Mouse (Mus musculus) heart, adult 2 months (tissue): ENCODE results near the gene Slc47a2. TPM values are rescaled to one million over a fixed set of nuclear protein-coding genes. Genes with fewer than 3 reads are reported as not detected.

Experiments used
- DNase-seq, 2 experiments: peaks; one replicate each; pipeline ENCODE4 v3.0.0; 2021
- H3K27ac ChIP-seq: fragments of 200-600 bp; 2 replicates; pipeline ENCODE4 v1.8.1; 2022
- H3K27me3 ChIP-seq: fragments of 200-500 bp; 2 replicates; pipeline ENCODE4 v1.6.1; 2012; ENCODE audit warnings: mild to moderate bottlenecking, low read length, inconsistent platforms, mixed read lengths; ENCODE audit not compliant: control insufficient read depth, insufficient read depth
- H3K36me3 ChIP-seq: fragments of 200-500 bp; 2 replicates; pipeline ENCODE4 v1.6.1; 2012; ENCODE audit warnings: low read length, inconsistent platforms; ENCODE audit not compliant: control insufficient read depth, insufficient read depth
- H3K4me1 ChIP-seq: fragments of 200-500 bp; 2 replicates; pipeline ENCODE4 v1.6.1; 2011; ENCODE audit warnings: low read length; ENCODE audit not compliant: control insufficient read depth, insufficient read depth
- H3K4me3 ChIP-seq: fragments of 200-600 bp; 2 replicates; pipeline ENCODE4 v1.8.1; 2022
- H3K79me2 ChIP-seq: fragments of 200-500 bp; replicated peaks from 2 replicates; pipeline ENCODE4 v1.6.1; 2012; ENCODE audit warnings: mild to moderate bottlenecking, inconsistent platforms, low read length, moderate library complexity, mixed read lengths; ENCODE audit not compliant: control insufficient read depth, insufficient read depth
- H3K9ac ChIP-seq: fragments of 200-500 bp; 2 replicates; pipeline ENCODE4 v1.6.1; 2012; ENCODE audit warnings: low read depth, mild to moderate bottlenecking, control low read depth, inconsistent platforms, low read length, mixed read lengths
- CTCF ChIP-seq: fragments of 200-600 bp; IDR thresholded peaks from 2 replicates; pipeline ENCODE4 v1.8.1; 2022; ENCODE audit warnings: antibody characterized with exemption, mild to moderate bottlenecking, moderate library complexity
- EP300 ChIP-seq: fragments of 200-500 bp; IDR thresholded peaks from 2 replicates; pipeline ENCODE4 v1.6.1; 2011; ENCODE audit warnings: low read depth, low read length, control low read depth; ENCODE audit not compliant: insufficient read depth
- POLR2A ChIP-seq: fragments of 200-500 bp; IDR thresholded peaks from 2 replicates; pipeline ENCODE4 v1.6.1; 2011; ENCODE audit warnings: mild to moderate bottlenecking, low read depth, low read length, control low read depth; ENCODE audit not compliant: insufficient read depth
- WGBS: fragments of 180-500 bp; shearing (Covaris S2); methylation state at CpG from one replicate; pipeline ENCODE4 v1.1.7; 2018; 5-methylcytosine and 5-hydroxymethylcytosine counted together
- intact Hi-C: fragments of 180-260 bp; cut with DNase I; formaldehyde crosslinking; loops from one replicate; pipeline ENCODE4 v1.15.1; 2025
- polyA plus RNA-seq: library from polyadenylated mRNA; depleted of rRNA; stranded (reverse); fragments of >200 nt; gene quantifications from 2 replicates; pipeline ENCODE4 v1.2.3, GENCODE M21; 2012
- total RNA-seq, 2 experiments: library from RNA; stranded (reverse); gene quantifications; 2 replicates each; pipeline ENCODE4 v1.2.3; 2021

Gene Slc47a2
- total and polyA plus RNA-seq, 3 experiments: 0.04 TPM; not detected in 2

DNA sequence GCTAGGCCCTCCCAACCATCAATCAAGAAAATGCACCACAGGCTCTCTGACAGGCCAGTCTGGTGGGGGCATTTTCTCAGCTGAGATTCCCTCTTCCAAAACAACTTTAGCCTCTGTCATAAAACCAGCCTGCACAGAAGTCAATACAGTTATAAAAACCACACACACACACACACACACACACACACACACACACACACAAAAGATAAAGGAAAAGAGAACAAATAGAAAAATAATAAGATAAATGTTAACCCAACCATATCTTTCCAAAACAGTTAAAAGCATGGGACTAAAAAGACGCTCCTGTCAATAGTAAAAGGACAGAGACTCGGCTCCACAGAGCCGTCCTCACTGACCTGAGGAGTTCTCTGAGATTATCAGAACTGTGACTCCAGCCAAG is 66.2 kb downstream of the Slc47a2 start:
- no peaks in the 10 kb centered on the region for H3K79me2 ChIP-seq
- no peak overlapping the region for H3K9ac ChIP-seq
- no peaks in the 10 kb centered on the region for H3K4me1 ChIP-seq
- H3K4me3 ChIP-seq: no peak overlapping the region
- TF ChIP-seq POLR2A: no peak
- TF ChIP-seq CTCF: no peak
- TF ChIP-seq EP300: no peak
- intact Hi-C loops: no loop called here
- DNase-seq: peak in 1 of 2 experiments; percentile 1
- no peaks in the 10 kb centered on the region for H3K27me3 ChIP-seq
- WGBS: 58% methylated on average over 3 of the region's 3 CpGs
- H3K27ac ChIP-seq: no peak overlapping the region
- no peaks in the 10 kb centered on the region for H3K36me3 ChIP-seq

DNA sequence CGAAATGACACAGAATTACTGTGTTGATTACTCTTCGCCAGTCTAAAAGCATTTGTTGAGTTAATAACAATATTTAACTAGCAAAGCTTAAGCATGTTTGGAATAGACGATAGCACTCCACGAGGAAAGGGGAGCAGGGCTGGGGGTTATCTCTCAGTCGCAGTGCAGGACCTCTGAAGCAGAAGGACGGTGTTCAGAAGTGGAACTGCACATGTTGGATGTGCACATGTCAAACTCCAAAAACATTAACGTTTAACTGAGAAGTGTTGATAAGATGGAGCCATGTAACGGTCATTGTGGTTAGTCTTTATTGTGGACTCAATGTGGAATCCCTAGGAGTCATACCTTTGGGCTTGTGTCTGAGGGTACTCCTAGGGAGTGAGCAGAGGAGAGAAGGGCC is 67.6 kb downstream of the Slc47a2 start:
- 71% methylated on average over 8 of the region's 8 CpGs for WGBS
- Histone ChIP-seq H3K9ac (no peak overlapping the region), H3K36me3 (no peaks in the 10 kb centered on the region), H3K4me3 (no peak overlapping the region), H3K79me2 (no peaks in the 10 kb centered on the region), H3K4me1 (no peaks in the 10 kb centered on the region), H3K27me3 (no peaks in the 10 kb centered on the region), H3K27ac (no peak overlapping the region)
- intact Hi-C loops: no loop called here
- TF ChIP-seq EP300: no peak
- no peak for TF ChIP-seq CTCF
- no peak for TF ChIP-seq POLR2A
- DNase-seq: no peak

GRCm38 (mm10) chr11:61274421-61274820 is 68.2 kb downstream of the Slc47a2 start:
- no peak for TF ChIP-seq POLR2A
- TF ChIP-seq CTCF: no peak
- TF ChIP-seq EP300: no peak

GRCm38 (mm10) chr11:61273928-61274327 is 68.7 kb downstream of the Slc47a2 start:
- Histone ChIP-seq H3K79me2 (no peaks in the 10 kb centered on the region), H3K27ac (no peak overlapping the region), H3K4me1 (no peaks in the 10 kb centered on the region), H3K36me3 (no peaks in the 10 kb centered on the region), H3K9ac (no peak overlapping the region), H3K27me3 (no peaks in the 10 kb centered on the region), H3K4me3 (no peak overlapping the region)
- DNase-seq: peak in 1 of 2 experiments; percentile 3
- WGBS: 90% methylated on average over 2 of the region's 2 CpGs
- intact Hi-C loops: no loop called here
- no peak for TF ChIP-seq POLR2A
- no peak for TF ChIP-seq CTCF
- TF ChIP-seq EP300: no peak

More at GRCm38 (mm10) chr11:61274421-61274820, 68.2 kb downstream of the Slc47a2 start:
- intact Hi-C loops: no loop called here
- Histone ChIP-seq H3K27ac (no peak overlapping the region), H3K27me3 (no peaks in the 10 kb centered on the region), H3K79me2 (no peaks in the 10 kb centered on the region), H3K9ac (no peak overlapping the region), H3K4me3 (no peak overlapping the region), H3K4me1 (no peaks in the 10 kb centered on the region), H3K36me3 (no peaks in the 10 kb centered on the region)
- WGBS: 62% methylated on average over 1 of the region's 1 CpGs
- DNase-seq: no peak

DNA sequence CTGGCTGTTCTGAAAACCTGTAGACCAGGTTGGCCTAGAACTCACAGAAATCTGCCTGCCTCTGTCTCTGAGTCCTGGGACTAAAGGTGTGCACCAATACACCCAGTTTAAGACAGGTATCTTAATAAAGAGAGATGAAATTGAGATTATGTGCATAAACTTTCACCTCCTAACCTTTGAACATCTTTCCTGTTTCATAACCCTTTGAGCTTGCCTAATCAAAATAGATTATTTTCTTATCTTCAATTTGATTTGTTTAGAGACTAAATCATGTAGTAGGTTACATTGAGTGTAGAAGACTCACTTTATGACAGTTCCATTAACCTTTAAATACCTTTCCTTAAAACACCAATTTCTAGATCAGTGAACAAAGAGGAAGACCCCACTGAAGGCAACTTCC is 71.0 kb downstream of the Slc47a2 start:
- Histone ChIP-seq H3K9ac (no peak overlapping the region), H3K36me3 (no peaks in the 10 kb centered on the region), H3K27me3 (no peaks in the 10 kb centered on the region), H3K4me1 (no peaks in the 10 kb centered on the region), H3K27ac (no peak overlapping the region), H3K4me3 (no peak overlapping the region), H3K79me2 (no peaks in the 10 kb centered on the region)
- TF ChIP-seq CTCF (no peak), EP300 (no peak), POLR2A (no peak)
- intact Hi-C loops: no loop called here
- no peak for DNase-seq

- TF ChIP-seq POLR2A (no peak), CTCF (no peak), EP300 (no peak)
- peak in 1 of 2 experiments; percentile 8 for DNase-seq
- no peaks in the 10 kb centered on the region for H3K79me2 ChIP-seq
- no peak overlapping the region for H3K4me3 ChIP-seq
- WGBS: 77% methylated on average over 5 of the region's 5 CpGs
- H3K9ac ChIP-seq: no peak overlapping the region
- no peaks in the 10 kb centered on the region for H3K4me1 ChIP-seq
- intact Hi-C loops: no loop called here
- no peaks in the 10 kb centered on the region for H3K27me3 ChIP-seq
- H3K27ac ChIP-seq: no peak overlapping the region
- H3K36me3 ChIP-seq: 0 out of 2 replicates have a peak, but pooled peaks cover 2% of the 10 kb centered on the region
Measured at GRCm38 (mm10) chr11:61270406-61270805, 72.3 kb downstream of the Slc47a2 start.
